In genomic region chr17:62857275-62857674, GRCm38 (mm10) we compare ENCODE assay signal across 17 mouse cellular contexts. TPM values are rescaled to one million over a fixed set of nuclear protein-coding genes. Genes with fewer than 3 reads are reported as not detected.
DNase-seq lines count a peak whose midpoint lies in the region; ATAC-seq and TF ChIP-seq lines count a peak whose summit lies in the region.
"Had no signal": no experiment of that assay in that cellular context is flagged by ENCODE, and none has a peak within 500 bp of the region (broad histone marks: within the 10 kb centered on the region; RNA-seq: fewer than 3 reads in every experiment).

No protein-coding gene starts in this region.

- H3K4me1 ChIP-seq in CH12.LX (ENCODE audit: control insufficient read depth in 1 of 2, insufficient read depth in 2 of 2): peaks cover 2 to 5% of the 10 kb centered on the region in 2 experiments; a peak in 2 of 4 replicates
- H3K4me1 ChIP-seq in hindbrain, embryonic 14.5 days (replicated peaks; ENCODE audit: control insufficient read depth, insufficient read depth, low read length): peaks cover 24% of the 10 kb centered on the region
- H3K4me1 ChIP-seq in kidney, embryonic 15.5 days: peaks cover 14% of the 10 kb centered on the region

- no peaks in the 10 kb centered on the region for H3K36me3 ChIP-seq in CH12.LX (replicated peaks in 1 of 2; ENCODE audit: control insufficient read depth in 1 of 2, insufficient read depth in 1 of 2, low read length in 1 of 2)
- H3K36me3 ChIP-seq in hindbrain, embryonic 14.5 days (replicated peaks; ENCODE audit: control insufficient read depth, insufficient read depth): no peaks in the 10 kb centered on the region
- no peaks in the 10 kb centered on the region for H3K36me3 ChIP-seq in kidney, embryonic 15.5 days
- H3K36me3 ChIP-seq: embryonic facial prominence, embryonic 13.5 days; intestine, embryonic 15.5 days; stomach, embryonic 15.5 days had no signal

- 0 out of 2 replicates have a peak, but pooled peaks have one; percentile 27 for ATAC-seq in megakaryocyte, adult 5-6 weeks (ENCODE audit: poor library complexity, severe bottlenecking)
- no peak for ATAC-seq in hindbrain, embryonic 14.5 days (ENCODE audit: low FRiP score)
- no peak for ATAC-seq in kidney, embryonic 15.5 days (replicated peaks; ENCODE audit: low FRiP score)
- ATAC-seq: intestine, embryonic 15.5 days; midbrain, embryonic 16.5 days; Patski had no signal

- dilution Hi-C loops in CH12.LX (cut with MboI; ENCODE audit: extremely low pct_ligation_motif_present, extremely low pct_unique_long_range_greater_than_20kb, low sequenced_read_pairs): no loop called here

- H3K27ac ChIP-seq in CH12.LX (ENCODE audit: insufficient read depth, low read depth): no peak overlapping the region
- no peak overlapping the region for H3K27ac ChIP-seq in hindbrain, embryonic 14.5 days
- no peak overlapping the region for H3K27ac ChIP-seq in kidney, embryonic 15.5 days
- H3K27ac ChIP-seq: embryonic facial prominence, embryonic 13.5 days; intestine, embryonic 15.5 days; stomach, embryonic 15.5 days had no signal

- H3K4me3 ChIP-seq in CH12.LX (replicated peaks in 1 of 3; ENCODE audit: low read depth in 2 of 3, low read length in 2 of 3, poor library complexity in 1 of 3): no peak overlapping the region
- H3K4me3 ChIP-seq in hindbrain, embryonic 14.5 days (replicated peaks; ENCODE audit: low read length): no peak overlapping the region
- H3K4me3 ChIP-seq in kidney, embryonic 15.5 days (replicated peaks): no peak overlapping the region
- H3K4me3 ChIP-seq: embryonic facial prominence, embryonic 13.5 days; intestine, embryonic 15.5 days; stomach, embryonic 15.5 days had no signal

- TF ChIP-seq POLR2A in CH12.LX (IDR thresholded peaks at IDR 0.05; ENCODE audit: low read depth, low read length): no peak

- TF ChIP-seq EP300 in CH12.LX (IDR thresholded peaks at IDR 0.05; ENCODE audit: low read length): no peak

- in situ Hi-C loops in CH12.LX (cut with MboI; ENCODE audit: low pct_ligation_motif_present, low pct_unique_long_range_greater_than_20kb, low sequenced_read_pairs): no loop called here

- H3K9ac ChIP-seq in CH12.LX (ENCODE audit: insufficient read depth, low read depth): no peak overlapping the region
- no peak overlapping the region for H3K9ac ChIP-seq in hindbrain, embryonic 14.5 days
- H3K9ac ChIP-seq in kidney, embryonic 15.5 days: no peak overlapping the region
- H3K9ac ChIP-seq: embryonic facial prominence, embryonic 13.5 days; intestine, embryonic 15.5 days; stomach, embryonic 15.5 days had no signal

- no peak for TF ChIP-seq CTCF in CH12.LX (conservative IDR thresholded peaks at IDR 0.05 in 1 of 2, IDR thresholded peaks at IDR 0.05 in 1 of 2; ENCODE audit: low read depth in 2 of 2, low read length in 2 of 2)

- no peak for TF ChIP-seq RAD21 in CH12.LX (IDR thresholded peaks at IDR 0.05; ENCODE audit: low read depth, low read length)

- H3K27me3 ChIP-seq in CH12.LX (replicated peaks): no peaks in the 10 kb centered on the region
- H3K27me3 ChIP-seq in hindbrain, embryonic 14.5 days (ENCODE audit: control insufficient read depth, insufficient read depth, low read length): no peaks in the 10 kb centered on the region
- no peaks in the 10 kb centered on the region for H3K27me3 ChIP-seq in kidney, embryonic 15.5 days
- H3K27me3 ChIP-seq: embryonic facial prominence, embryonic 13.5 days; intestine, embryonic 15.5 days; Patski; stomach, embryonic 15.5 days had no signal

- H3K79me2 ChIP-seq in CH12.LX (replicated peaks; ENCODE audit: control insufficient read depth, extremely low read depth, insufficient read depth, poor library complexity, severe bottlenecking): no peaks in the 10 kb centered on the region

- no peak overlapping the region for H3K4me2 ChIP-seq in CH12.LX (ENCODE audit: insufficient read depth, low read depth, poor library complexity, severe bottlenecking)
- H3K4me2 ChIP-seq in hindbrain, embryonic 14.5 days (replicated peaks): no peak overlapping the region
- H3K4me2 ChIP-seq in kidney, embryonic 15.5 days: no peak overlapping the region
- H3K4me2 ChIP-seq: embryonic facial prominence, embryonic 13.5 days; intestine, embryonic 15.5 days; stomach, embryonic 15.5 days had no signal

- WGBS in hindbrain, embryonic 14.5 days: 78% methylated on average over 8 of the region's 8 CpGs
- 64% methylated on average over 8 of the region's 8 CpGs for WGBS in kidney, embryonic 15.5 days

- no peaks in the 10 kb centered on the region for H3K9me3 ChIP-seq in CH12.LX (replicated peaks; ENCODE audit: low read length)
- no peaks in the 10 kb centered on the region for H3K9me3 ChIP-seq in hindbrain, embryonic 14.5 days (ENCODE audit: control insufficient read depth, low read length)
- H3K9me3 ChIP-seq in kidney, embryonic 15.5 days (replicated peaks): no peaks in the 10 kb centered on the region
- H3K9me3 ChIP-seq: embryonic facial prominence, embryonic 13.5 days; intestine, embryonic 15.5 days; stomach, embryonic 15.5 days had no signal

- DNase-seq in thymus, postnatal 14 days: peak; percentile 24
- no peak for DNase-seq in thymus, postnatal 10 days (ENCODE audit: low spot score in 2 of 2)
- DNase-seq in CH12.LX (ENCODE audit: extremely low read depth): peak; percentile 24
- DNase-seq in embryo, embryonic 11 days: no peak
- no peak for DNase-seq in hindbrain, embryonic 14.5 days (ENCODE audit: low spot score)
- DNase-seq: cerebellum, adult 8-10 months; gastrocnemius, postnatal 10 days; heart, adult 18-20 months; heart, postnatal 4 days; lung, adult 18-20 months had no signal

TF ChIP-seq in CH12.LX, 34 proteins besides CTCF, POLR2A, EP300 and RAD21:
- no peak for TF ChIP-seq IRF4 (IDR thresholded peaks at IDR 0.05; ENCODE audit: low read depth, low read length)
- TF ChIP-seq UBTF (IDR thresholded peaks at IDR 0.05; ENCODE audit: low read depth, low read length): no peak
- TF ChIP-seq CHD2 (IDR thresholded peaks at IDR 0.05; ENCODE audit: low read length): no peak
- TF ChIP-seq ELF1 (IDR thresholded peaks at IDR 0.05; ENCODE audit: low read depth, low read length): no peak
- TF ChIP-seq KAT2A (IDR thresholded peaks at IDR 0.05; ENCODE audit: insufficient replicate concordance, low read length): no peak
- TF ChIP-seq SMC3 (IDR thresholded peaks at IDR 0.05; ENCODE audit: low read depth, low read length): no peak
- no peak for TF ChIP-seq E2F4 (IDR thresholded peaks at IDR 0.05; ENCODE audit: insufficient replicate concordance, low read depth, low read length)
- no peak for TF ChIP-seq TBP (conservative IDR thresholded peaks at IDR 0.05; ENCODE audit: low read depth, low read length)
- TF ChIP-seq MAZ (IDR thresholded peaks at IDR 0.05; ENCODE audit: low read depth, low read length): no peak
- TF ChIP-seq PAX5 (IDR thresholded peaks at IDR 0.05; ENCODE audit: low read length): no peak
- TF ChIP-seq HCFC1 (IDR thresholded peaks at IDR 0.05; ENCODE audit: low read depth, low read length): no peak
- TF ChIP-seq NRF1 (IDR thresholded peaks at IDR 0.05; ENCODE audit: low read depth, low read length): no peak

RNA-seq across cellular contexts. Expression of gene Efna5, which starts 23.8 kb away (rescaled TPM):
- total RNA-seq in CH12.LX (2012; rRNA removed) (0.04 TPM in 1 of 2 replicates, not detected in the other), CH12.LX (2014; rRNA removed) (not detected in 2 replicates)
- polyA plus RNA-seq in CH12.LX (2012; ENCODE audit: insufficient read length, low read depth): 0.12 and 0.23 TPM in 2 replicates
- 0.16 and 0.30 TPM in 2 replicates for total RNA-seq in megakaryocyte, adult 5-6 weeks (2015)
- total RNA-seq in megakaryocyte, adult 5-6 weeks (2017): not detected in 2 replicates
- polyA plus RNA-seq in hindbrain, embryonic 14.5 days (2014; fragmentation: Nextera tagmentation; extraction: Ambion mirVana): 36.2 and 45.2 TPM in 2 replicates
- 29.9 and 33.7 TPM in 2 replicates for polyA plus RNA-seq in kidney, embryonic 15.5 days (2015; fragmentation: Nextera tagmentation; extraction: Ambion mirVana)

Comparison
In these comparisons a context has a peak if more than half of its experiments do, and no peak if none do; other contexts are left out.
1. DNase-seq: peak in thymus, postnatal 14 days (single experiment) and CH12.LX (single experiment); none in thymus, postnatal 10 days (0 of 2), embryo, embryonic 11 days (single experiment) and hindbrain, embryonic 14.5 days (single experiment).
2. RNA of gene Efna5, which starts 23.8 kb away (polyA plus RNA-seq): 36.2 to 45.2 TPM in hindbrain, embryonic 14.5 days and 29.9 to 33.7 TPM in kidney, embryonic 15.5 days; 0.12 to 0.23 TPM in CH12.LX; every median in the first group is over 10 times any median in the second.